Mouse (Mus musculus): Measurements from ENCODE around the gene Mkks. TPM values are rescaled to one million over a fixed set of nuclear protein-coding genes. Genes with fewer than 3 reads are reported as not detected.

Mkks gene
- polyA plus RNA-seq, 1 experiment = 3.4 TPM

DNA sequence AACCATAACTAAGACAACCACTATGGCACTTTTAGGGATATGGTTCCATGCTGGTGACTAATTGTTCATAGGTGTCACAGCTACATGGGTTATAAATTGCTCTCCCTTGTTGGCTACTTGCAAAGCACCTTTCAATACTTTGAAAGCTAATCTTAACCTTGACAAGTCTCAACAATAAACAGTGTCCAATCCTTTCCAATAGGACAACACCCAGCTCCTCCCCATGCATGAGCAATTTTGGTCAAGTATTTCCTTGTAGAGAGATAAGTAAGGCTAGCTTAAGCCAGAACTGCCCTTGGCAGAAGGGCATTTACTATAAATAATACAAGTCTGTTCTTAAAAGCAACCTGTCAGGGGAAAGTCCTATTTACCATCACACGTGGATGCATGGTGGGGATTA, 53.2 kb downstream of the Mkks start:
- Histone ChIP-seq H3ac (ENCODE audit: control insufficient read depth, insufficient read length) (no peak overlapping the region), H3K27me3 (ENCODE audit: control insufficient read depth, insufficient read depth, insufficient read length) (no peaks in the 10 kb centered on the region), H3K79me2 (ENCODE audit: control insufficient read depth, insufficient read depth) (no peaks in the 10 kb centered on the region), H3K4me2 (ENCODE audit: low read depth) (no peak overlapping the region), H3K36me3 (ENCODE audit: control insufficient read depth, insufficient read depth) (no peaks in the 10 kb centered on the region), H3K4me3 (no peak overlapping the region)
- TF ChIP-seq REST (IDR thresholded peaks at IDR 0.05; ENCODE audit: insufficient read depth, insufficient read length) (no peak), POLR2AphosphoS2 (IDR thresholded peaks at IDR 0.05; ENCODE audit: insufficient read length, low read depth) (no peak), TCF3 (IDR thresholded peaks at IDR 0.05; ENCODE audit: insufficient read length, low read depth) (no peak), MYOD1 (IDR thresholded peaks at IDR 0.05; ENCODE audit: control insufficient read depth in 1 of 3, insufficient read length in 2 of 3, low read depth in 2 of 3) (no peak), TCF12 (IDR thresholded peaks at IDR 0.05; ENCODE audit: insufficient read depth, poor library complexity, severe bottlenecking) (no peak), MYOG (IDR thresholded peaks at IDR 0.05; ENCODE audit: control insufficient read depth in 1 of 3, insufficient read depth in 1 of 3, insufficient read length in 2 of 3, low read depth in 2 of 3) (no peak), E2F4 (IDR thresholded peaks at IDR 0.05; ENCODE audit: insufficient read depth) (no peak), POLR2A (IDR thresholded peaks at IDR 0.05; ENCODE audit: insufficient read length, low read depth) (no peak), MAX (IDR thresholded peaks at IDR 0.05; ENCODE audit: low read depth) (no peak)

DNA sequence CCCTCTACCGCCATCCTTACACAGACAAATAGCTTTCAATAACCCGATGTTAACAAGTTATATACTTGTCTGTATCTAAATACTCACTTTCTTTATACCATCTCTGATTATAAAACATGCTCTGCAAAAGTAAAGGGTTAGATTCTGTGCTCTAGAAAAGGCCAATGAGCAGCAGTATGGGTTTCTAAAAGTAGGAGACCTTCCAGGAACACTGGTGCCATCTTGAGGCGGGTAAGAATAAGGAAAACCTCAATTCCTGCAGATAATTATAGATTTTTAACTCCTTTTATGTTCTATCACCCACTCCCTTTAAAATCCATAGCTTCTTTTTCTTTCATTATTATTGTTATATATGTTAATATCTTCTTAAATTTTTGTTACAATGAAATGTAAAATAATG, 55.3 kb downstream of the Mkks start:
- H3K4me2 ChIP-seq (ENCODE audit: low read depth) = no peak overlapping the region
- H3K79me2 ChIP-seq (ENCODE audit: control insufficient read depth, insufficient read depth) = no peaks in the 10 kb centered on the region
- TF ChIP-seq E2F4 (IDR thresholded peaks at IDR 0.05; ENCODE audit: insufficient read depth) (no peak), POLR2A (IDR thresholded peaks at IDR 0.05; ENCODE audit: insufficient read length, low read depth) (no peak), SRF (IDR thresholded peaks at IDR 0.05; ENCODE audit: control insufficient read depth, insufficient read length, low read depth) (no peak), MYOD1 (IDR thresholded peaks at IDR 0.05; ENCODE audit: control insufficient read depth in 1 of 3, insufficient read length in 2 of 3, low read depth in 2 of 3) (no peak), REST (IDR thresholded peaks at IDR 0.05; ENCODE audit: insufficient read depth, insufficient read length) (no peak), POLR2AphosphoS2 (IDR thresholded peaks at IDR 0.05; ENCODE audit: insufficient read length, low read depth) (no peak), TCF12 (IDR thresholded peaks at IDR 0.05; ENCODE audit: insufficient read depth, poor library complexity, severe bottlenecking) (no peak), TCF3 (IDR thresholded peaks at IDR 0.05; ENCODE audit: insufficient read length, low read depth) (no peak)
- H3ac ChIP-seq (ENCODE audit: control insufficient read depth, insufficient read length) = no peak overlapping the region
- no peaks in the 10 kb centered on the region for H3K27me3 ChIP-seq (ENCODE audit: control insufficient read depth, insufficient read depth, insufficient read length)
- H3K36me3 ChIP-seq (ENCODE audit: control insufficient read depth, insufficient read depth) = no peaks in the 10 kb centered on the region
- H3K4me3 ChIP-seq = no peak overlapping the region

DNA sequence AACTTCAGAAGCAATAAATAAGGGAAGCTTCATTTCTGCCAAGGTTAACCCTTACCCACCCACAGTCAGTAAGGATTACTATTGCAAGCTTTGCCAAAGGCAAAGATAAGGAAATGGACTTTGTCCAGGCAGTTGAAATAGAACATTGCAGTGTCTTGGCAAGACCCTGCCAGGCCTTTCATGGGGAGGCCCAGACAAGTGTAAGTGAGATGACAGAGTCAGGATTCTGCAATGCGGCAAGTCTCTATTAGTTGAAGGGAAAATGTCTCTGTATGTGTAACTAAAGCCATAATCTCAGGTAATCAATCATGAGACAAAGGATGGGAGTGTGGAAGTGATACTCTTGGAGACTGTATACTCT, 56.5 kb downstream of the Mkks start:
- no peak for TF ChIP-seq POLR2AphosphoS2 (IDR thresholded peaks at IDR 0.05; ENCODE audit: insufficient read length, low read depth)
- TF ChIP-seq MYOG (IDR thresholded peaks at IDR 0.05; ENCODE audit: control insufficient read depth in 1 of 3, insufficient read depth in 1 of 3, insufficient read length in 2 of 3, low read depth in 2 of 3) = no peak
- no peaks in the 10 kb centered on the region for H3K79me2 ChIP-seq (ENCODE audit: control insufficient read depth, insufficient read depth)
- no peaks in the 10 kb centered on the region for H3K27me3 ChIP-seq (ENCODE audit: control insufficient read depth, insufficient read depth, insufficient read length)
- H3K36me3 ChIP-seq (ENCODE audit: control insufficient read depth, insufficient read depth) = no peaks in the 10 kb centered on the region
- H3K4me2 ChIP-seq (ENCODE audit: low read depth) = no peak overlapping the region
- no peak overlapping the region for H3K4me3 ChIP-seq
- H3ac ChIP-seq (ENCODE audit: control insufficient read depth, insufficient read length) = no peak overlapping the region

DNA sequence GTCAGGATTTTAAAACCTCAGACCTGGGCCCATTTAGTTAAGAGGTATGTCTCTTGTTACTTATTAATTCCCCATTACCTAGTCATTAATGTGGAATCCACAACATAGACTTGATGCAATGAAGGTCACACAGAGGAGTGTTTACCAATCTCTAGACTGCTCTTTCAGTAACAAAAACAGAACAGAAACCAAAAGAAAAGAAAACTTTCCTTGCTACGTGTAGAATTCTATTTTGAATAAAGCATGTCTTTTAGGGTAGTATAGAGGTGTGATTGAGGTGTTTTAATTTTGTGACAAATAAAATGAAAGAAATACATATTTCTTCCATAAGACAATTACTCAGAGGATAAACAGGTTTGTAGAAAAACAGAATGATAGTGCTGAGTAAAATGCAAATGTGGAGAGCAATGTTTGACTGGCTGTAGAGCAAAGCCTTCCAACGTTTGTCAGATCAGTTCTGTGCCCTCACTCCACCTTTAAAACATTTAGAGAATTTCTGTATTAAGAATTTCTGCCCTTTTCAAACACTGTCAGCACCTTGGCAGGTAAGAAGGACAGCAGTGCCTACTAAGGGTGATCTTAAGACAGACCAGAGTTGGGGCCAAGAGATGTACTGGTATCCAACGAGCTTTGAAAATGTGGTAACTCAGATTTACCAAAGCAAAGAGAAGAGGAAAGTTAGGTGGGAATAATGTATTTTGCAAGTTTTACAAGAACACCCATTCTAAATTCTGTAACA, 57.0 kb downstream of the Mkks start:
- H3K79me2 ChIP-seq (ENCODE audit: control insufficient read depth, insufficient read depth) = no peaks in the 10 kb centered on the region
- TF ChIP-seq USF1 (IDR thresholded peaks at IDR 0.05; ENCODE audit: low read depth) (no peak), SRF (IDR thresholded peaks at IDR 0.05; ENCODE audit: control insufficient read depth, insufficient read length, low read depth) (no peak), MYOG (IDR thresholded peaks at IDR 0.05; ENCODE audit: control insufficient read depth in 1 of 3, insufficient read depth in 1 of 3, insufficient read length in 2 of 3, low read depth in 2 of 3) (no peak), E2F4 (IDR thresholded peaks at IDR 0.05; ENCODE audit: insufficient read depth) (no peak)

DNA sequence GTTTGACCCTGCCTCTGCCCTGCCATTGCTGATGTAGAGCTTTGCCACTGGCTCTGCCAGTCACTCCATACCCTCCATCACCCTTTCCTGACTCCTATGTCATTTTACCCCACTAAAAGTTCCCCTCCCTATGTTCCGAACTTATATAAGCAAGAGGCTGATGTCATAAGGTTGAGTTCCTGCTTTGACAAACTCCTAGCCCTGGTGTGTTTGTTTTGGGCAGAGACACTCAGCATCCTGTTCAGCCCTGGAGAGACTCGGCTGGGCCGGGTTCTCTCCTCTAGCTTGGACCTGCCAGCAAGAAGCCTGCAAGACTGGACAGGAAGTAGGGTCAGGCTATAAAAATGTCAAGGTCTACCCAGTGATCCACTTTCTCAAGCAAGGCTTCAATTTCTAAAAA, 58.3 kb downstream of the Mkks start:
- no peaks in the 10 kb centered on the region for H3K27me3 ChIP-seq (ENCODE audit: control insufficient read depth, insufficient read depth, insufficient read length)
- no peaks in the 10 kb centered on the region for H3K79me2 ChIP-seq (ENCODE audit: control insufficient read depth, insufficient read depth)
- H3K4me3 ChIP-seq = no peak overlapping the region
- H3K4me2 ChIP-seq (ENCODE audit: low read depth) = peak overlapping the region; percentile 8
- TF ChIP-seq CEBPB (IDR thresholded peaks at IDR 0.05; ENCODE audit: insufficient read depth, poor library complexity, severe bottlenecking) = no peak
- H3K36me3 ChIP-seq (ENCODE audit: control insufficient read depth, insufficient read depth) = no peaks in the 10 kb centered on the region
- H3ac ChIP-seq (ENCODE audit: control insufficient read depth, insufficient read length) = no peak overlapping the region

More for the DNA sequence above, 57.0 kb downstream of the Mkks start:
- Histone ChIP-seq H3K36me3 (ENCODE audit: control insufficient read depth, insufficient read depth) (no peaks in the 10 kb centered on the region), H3K27me3 (ENCODE audit: control insufficient read depth, insufficient read depth, insufficient read length) (no peaks in the 10 kb centered on the region), H3ac (ENCODE audit: control insufficient read depth, insufficient read length) (no peak overlapping the region), H3K4me2 (ENCODE audit: low read depth) (no peak overlapping the region), H3K4me3 (no peak overlapping the region)

DNA sequence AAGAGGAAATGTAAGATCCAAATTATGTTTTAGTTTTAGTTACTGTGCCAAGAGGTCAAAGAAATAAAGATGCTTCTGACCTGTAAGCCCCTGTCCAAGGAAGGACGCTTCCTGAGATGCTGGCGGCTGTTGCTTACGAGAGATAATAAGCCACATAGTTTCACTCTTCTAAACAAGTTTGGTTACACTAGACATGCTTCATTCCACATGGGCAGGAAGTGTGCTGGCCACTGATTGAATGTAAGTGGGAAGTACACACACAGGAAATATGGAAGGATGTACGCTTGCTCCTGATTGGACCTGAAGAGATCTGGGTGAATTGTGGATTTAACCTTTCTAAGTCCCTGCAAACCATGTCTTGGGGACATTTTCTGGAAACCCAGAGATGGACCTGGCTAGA, 63.6 kb downstream of the Mkks start:
- Histone ChIP-seq H3K27me3 (ENCODE audit: control insufficient read depth, insufficient read depth, insufficient read length) (no peaks in the 10 kb centered on the region), H3ac (ENCODE audit: control insufficient read depth, insufficient read length) (no peak overlapping the region), H3K79me2 (ENCODE audit: control insufficient read depth, insufficient read depth) (no peaks in the 10 kb centered on the region), H3K4me2 (ENCODE audit: low read depth) (no peak overlapping the region), H3K36me3 (ENCODE audit: control insufficient read depth, insufficient read depth) (no peaks in the 10 kb centered on the region), H3K4me3 (no peak overlapping the region)
- TF ChIP-seq MYOG (IDR thresholded peaks at IDR 0.05; ENCODE audit: control insufficient read depth in 1 of 3, insufficient read depth in 1 of 3, insufficient read length in 2 of 3, low read depth in 2 of 3) = no peak
- no peak for TF ChIP-seq CEBPB (IDR thresholded peaks at IDR 0.05; ENCODE audit: insufficient read depth, poor library complexity, severe bottlenecking)
- TF ChIP-seq TCF3 (IDR thresholded peaks at IDR 0.05; ENCODE audit: insufficient read length, low read depth) = no peak
- TF ChIP-seq POLR2AphosphoS2 (IDR thresholded peaks at IDR 0.05; ENCODE audit: insufficient read length, low read depth) = no peak
- no peak for TF ChIP-seq TCF12 (IDR thresholded peaks at IDR 0.05; ENCODE audit: insufficient read depth, poor library complexity, severe bottlenecking)
- TF ChIP-seq E2F4 (IDR thresholded peaks at IDR 0.05; ENCODE audit: insufficient read depth) = no peak
- no peak for TF ChIP-seq MAX (IDR thresholded peaks at IDR 0.05; ENCODE audit: low read depth)
- no peak for TF ChIP-seq POLR2A (IDR thresholded peaks at IDR 0.05; ENCODE audit: insufficient read length, low read depth)
- TF ChIP-seq USF1 (IDR thresholded peaks at IDR 0.05; ENCODE audit: low read depth) = no peak
- no peak for TF ChIP-seq MYOD1 (IDR thresholded peaks at IDR 0.05; ENCODE audit: control insufficient read depth in 1 of 3, insufficient read length in 2 of 3, low read depth in 2 of 3)
- no peak for TF ChIP-seq SRF (IDR thresholded peaks at IDR 0.05; ENCODE audit: control insufficient read depth, insufficient read length, low read depth)
- no peak for TF ChIP-seq REST (IDR thresholded peaks at IDR 0.05; ENCODE audit: insufficient read depth, insufficient read length)
